Mouse (Mus musculus) liver (tissue): ENCODE data around the gene Prkcb.
"Not testable (repeated sequence)": the region's sequence is repeated elsewhere in the genome, so short reads cannot be mapped to it uniquely, and the experiment has no call there.

Source experiments
- DNase-seq: peaks from one replicate; pipeline ENCODE4 v3.0.0-alpha.2; 2020; ENCODE audit warnings: mixed read lengths

Gene Prkcb

DNA sequence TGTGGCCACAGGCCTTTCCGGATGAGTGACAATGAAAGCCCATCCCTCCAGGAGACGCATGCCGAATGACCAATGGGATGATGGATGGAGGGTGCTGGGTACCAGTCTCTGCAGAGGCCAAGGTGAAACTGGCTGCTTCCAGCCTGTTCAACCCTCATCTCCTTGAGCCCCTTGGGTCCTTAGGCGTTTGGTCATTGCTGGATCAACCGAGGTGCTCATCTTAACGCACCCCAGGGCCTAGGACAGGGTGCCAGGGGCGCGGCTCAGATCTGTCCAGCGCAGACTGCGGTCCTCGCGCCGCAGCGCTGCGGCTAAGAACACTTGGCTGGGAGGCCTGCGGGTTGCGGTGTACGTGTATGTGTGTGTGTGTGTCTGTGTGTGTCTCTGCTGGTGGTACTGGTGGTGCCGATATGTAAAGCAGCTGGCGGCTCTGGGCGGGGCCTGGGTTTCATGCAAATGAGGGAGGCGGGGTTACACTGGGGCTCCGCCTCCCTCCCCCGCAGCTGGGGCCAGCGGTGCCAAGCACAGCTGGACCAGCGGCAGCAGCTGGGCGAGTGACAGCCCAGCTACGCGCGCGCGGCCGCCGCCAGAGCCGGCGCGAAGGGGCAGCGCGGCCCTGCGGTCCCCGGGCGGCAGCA is at the start of gene Prkcb:
Gene Prkcb (plus strand): TSS at position 147 of the 638 bp plus-strand sequence.
- DNase-seq: peak; percentile 73

- no peak for DNase-seq
Observed at GRCm38 (mm10) chr7:122238939-122239338, 49.6 kb upstream of the Prkcb start.

DNA sequence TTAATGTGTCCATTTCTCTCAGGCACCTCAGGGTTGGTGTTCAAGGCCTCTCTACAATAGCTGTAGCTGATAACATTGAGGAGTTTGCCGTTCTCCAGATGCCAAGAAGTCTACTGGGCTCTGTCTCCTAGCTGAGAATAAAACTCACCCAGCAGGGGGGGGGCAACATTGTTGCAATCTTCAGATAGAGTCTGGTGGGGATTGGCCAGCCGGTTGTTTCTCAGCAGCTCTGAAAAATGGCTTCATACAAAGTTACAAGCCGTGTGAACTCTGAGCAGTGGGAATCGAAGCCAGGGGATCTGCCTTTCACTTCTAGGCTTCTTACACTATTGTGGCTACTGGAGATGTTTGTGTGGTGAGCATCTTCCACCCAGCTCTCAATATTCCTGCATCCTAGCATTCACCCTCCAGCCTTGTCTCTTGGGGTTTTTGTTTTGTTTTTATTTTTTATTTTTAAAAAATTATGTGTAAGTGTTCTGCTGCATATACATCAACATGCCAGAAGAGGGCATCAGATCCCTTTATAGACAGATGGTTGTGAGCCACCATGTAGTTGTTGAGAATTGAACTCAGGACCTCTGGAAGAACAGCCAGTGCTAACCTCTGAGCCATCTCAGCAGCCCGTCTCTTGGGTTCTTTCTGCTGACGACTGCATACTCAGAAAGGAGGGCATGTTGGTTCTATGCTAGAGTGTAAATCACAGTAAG is 48.0 kb upstream of the Prkcb start:
- DNase-seq: no peak

- no peak for DNase-seq
Observed at GRCm38 (mm10) chr7:122242260-122242659, 46.3 kb upstream of the Prkcb start.

DNA sequence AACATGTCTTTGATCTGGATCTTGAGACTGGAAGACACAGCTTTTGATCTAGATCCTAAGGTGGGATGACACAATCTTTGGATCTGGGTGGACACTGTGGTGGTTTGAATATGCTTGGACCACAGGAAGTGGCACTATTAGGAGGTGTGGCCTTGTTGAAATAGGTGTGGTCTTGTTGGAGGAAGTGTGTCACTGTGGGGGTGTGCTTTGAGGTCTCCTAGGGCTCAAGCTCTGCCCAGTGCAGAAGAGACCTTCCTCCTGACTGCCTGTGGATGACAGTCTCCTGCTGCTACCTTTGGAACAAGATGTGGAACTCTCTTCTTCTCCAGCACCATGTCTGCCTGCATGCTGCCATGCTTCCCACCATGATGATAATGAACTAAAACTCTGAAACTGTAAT is 45.8 kb upstream of the Prkcb start:
- not testable (repeated sequence) for DNase-seq

DNA sequence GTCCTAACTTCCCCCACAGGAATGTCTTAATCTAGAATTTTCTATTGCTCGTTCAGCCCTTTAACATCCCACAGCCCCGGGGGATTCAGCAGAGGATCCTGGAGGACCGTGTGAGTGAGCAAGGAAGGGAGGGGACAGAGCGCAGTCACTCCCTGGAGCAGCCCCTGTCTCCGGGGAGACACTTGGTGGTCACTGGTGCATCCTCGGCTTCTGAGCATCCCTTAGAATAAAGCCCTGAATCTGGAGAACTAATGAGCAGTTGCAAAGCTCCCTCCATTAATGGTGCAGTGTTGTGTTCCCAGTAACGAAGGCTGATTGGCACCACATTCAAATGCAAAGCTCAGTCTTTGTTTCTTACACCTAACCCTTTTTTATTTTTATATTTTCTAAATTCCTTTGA is 44.4 kb upstream of the Prkcb start:
- DNase-seq: no peak

DNA sequence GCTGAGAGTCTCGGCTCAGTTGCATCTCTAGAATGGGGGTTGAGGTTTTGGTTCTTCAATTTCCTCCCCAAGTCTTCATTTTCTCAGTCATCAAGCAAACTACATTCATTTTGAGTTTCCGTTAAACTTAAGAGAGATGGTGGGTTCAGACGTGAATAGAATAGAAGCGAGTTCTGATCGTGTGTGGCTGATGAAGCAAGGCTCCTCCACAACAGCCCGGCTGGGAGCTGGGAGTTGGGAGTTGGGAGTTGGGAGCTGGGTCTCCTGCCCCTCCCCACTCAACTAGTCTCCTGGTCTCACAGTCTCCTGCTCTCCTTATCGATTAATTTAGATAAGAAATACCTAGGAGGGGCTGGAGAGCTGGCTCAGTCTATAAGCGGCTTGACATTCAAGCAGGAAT is 44.0 kb upstream of the Prkcb start:
- DNase-seq: no peak

GRCm38 (mm10) chr7:122245976-122246375 is 42.6 kb upstream of the Prkcb start:
- no peak for DNase-seq

DNA sequence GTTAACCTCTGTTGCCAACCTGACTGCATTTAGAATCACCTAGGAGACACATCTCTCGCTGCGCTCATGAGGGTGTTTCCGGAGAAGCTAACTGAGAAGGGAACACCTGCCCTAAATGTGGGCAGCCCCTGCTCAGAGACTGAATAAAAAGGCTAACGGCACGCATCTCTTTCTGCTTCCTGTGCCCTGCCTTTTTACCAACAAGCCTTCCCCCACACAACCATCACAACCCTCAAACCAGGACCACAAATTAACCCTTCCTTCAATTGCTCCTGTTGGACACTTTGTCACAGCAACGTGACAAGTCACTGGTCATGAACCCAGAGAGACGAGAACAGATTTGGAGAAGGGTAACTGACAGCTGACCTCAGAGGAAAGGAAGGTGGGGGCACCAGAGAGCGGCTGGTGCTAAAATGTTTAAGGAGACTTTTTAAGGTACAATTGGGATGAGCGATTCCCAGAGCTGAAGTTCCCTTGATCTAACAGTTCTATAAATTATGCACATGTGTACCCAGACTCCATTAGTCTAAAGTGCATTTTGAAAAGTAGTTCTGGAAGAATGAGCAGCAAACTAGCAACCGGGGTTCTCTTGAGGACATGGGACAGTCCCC is 41.2 kb upstream of the Prkcb start:
- DNase-seq: no peak

DNA sequence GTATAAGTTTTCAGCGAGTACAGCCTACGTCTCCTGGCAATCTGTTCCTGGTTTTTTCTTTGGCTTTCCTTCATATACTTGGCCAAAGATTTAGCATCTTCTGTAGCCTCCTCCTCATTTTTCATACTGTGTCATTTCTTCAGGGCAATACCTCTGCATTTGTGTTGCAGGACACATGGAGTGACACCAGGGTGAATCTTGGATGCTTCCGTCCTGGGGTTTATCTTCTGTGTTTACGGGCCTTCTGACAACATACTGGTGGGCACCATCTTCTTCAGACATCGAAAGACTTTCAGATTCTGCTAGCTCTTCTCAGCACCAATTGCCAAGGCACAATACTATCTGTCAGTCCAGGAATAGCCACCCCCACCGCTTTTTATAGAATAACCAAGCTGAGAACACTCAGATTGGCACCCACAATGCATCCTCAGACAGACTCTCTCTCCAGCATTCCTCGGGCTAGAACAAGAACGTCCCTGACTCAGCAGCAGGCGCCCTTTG is 39.2 kb upstream of the Prkcb start:
- no peak for DNase-seq

DNA sequence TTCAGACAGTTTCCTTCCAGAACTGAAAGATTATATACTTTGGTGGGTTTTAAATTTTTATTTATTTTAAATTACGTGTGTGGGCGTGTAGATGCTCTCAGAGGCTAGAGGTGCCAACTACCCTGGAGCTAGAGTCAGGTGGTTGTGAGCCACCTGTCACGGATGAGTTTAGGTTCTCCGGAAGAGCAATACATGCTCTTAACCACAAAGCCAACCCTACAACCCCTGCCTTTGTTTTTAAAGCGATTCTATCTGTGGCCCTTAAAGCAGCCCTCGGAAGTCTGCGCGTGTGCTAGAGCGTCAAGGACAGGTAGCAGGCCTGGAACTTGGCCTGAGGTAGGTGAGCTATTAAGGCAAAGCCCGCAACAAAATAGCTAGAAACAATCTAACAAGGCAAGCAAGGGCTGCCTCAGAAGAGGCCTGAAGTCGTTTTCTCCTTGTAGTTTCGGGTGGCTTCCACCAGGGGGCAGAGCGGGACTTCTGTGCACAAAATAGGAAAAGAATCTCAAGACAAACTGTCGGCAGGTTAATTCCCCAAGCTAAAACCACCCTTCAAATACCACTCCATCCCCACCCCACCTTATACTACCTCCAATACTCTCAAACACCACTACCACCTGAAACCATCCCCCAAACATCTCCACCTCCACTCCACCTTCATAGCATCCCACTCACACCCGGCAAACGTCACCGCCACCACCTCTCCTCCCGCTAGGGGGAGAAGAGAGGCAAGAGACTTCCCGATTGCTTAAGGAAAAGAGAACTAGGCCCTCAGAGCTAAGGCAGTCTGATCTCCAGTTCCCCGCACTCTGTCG is 37.1 kb upstream of the Prkcb start:
- DNase-seq: peak; percentile 67

DNA sequence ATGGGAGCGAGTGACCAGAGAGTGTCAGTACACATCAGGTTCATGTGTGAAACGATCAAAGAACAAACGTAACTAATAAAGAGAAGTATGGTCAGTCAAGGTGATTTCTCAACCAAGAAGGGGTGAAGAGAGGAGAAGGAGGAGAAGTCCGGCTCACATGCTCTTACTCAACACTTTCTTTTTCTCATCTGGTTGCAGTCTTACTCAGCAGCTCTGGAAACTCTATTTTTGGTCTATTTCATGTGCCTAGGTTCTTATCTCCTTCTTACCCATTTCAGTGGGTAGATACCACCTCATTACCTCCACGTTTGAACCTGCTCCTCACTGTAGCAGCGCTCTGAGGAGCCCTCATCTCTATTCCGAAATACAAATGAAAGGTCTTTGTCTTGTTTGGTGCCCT is 31.8 kb upstream of the Prkcb start:
- no peak for DNase-seq

- DNase-seq: no peak
Observed at GRCm38 (mm10) chr7:122258521-122258920, 30.0 kb upstream of the Prkcb start.

- DNase-seq: no peak
Observed at GRCm38 (mm10) chr7:122260055-122260602, 28.4 kb upstream of the Prkcb start.

DNA sequence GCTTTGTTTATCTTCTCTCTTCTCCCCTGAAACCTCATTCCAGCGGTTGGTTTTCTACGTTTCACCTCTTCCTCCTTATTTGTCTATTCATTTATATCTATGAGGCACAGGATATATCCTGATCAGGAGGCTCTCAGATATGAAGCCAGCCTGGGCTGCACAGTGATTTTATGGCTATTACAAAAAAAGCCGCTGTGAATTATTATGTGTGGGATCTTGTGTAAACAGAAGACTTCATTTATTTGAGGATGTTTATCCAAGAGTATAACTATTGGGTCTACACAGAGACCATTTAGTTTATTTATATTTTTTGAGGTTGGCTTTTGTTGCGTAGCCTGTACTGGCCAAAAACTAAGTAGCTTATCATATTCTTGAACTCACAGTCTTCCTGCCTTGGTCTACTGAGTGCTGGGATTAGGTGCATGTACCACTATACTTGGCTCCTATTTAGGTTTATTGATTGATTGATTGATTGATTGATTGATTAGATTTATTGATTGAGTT is 19.5 kb upstream of the Prkcb start:
- no peak for DNase-seq

DNA sequence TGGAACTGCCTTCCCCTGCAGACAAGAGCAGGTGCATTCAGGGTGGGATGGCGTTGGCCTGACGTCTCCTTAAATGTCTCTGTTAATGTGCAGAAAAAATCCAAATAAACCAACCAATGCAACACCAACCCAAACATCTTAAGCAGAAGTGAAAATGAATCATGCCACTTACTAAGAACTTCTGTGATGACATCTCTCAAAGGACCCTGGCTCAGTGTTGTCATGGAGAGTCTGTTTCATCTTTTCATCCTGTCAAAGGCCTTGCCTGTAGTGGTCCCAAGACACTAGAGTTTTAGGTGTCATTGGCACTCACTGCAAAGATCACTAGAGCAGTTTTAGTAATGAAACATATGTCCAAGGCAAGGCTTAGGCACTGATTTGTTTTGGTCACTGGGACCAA is 16.2 kb upstream of the Prkcb start:
- no peak for DNase-seq

- no peak for DNase-seq
Observed at GRCm38 (mm10) chr7:122279580-122279979, 9.0 kb upstream of the Prkcb start.

GRCm38 (mm10) chr7:122280334-122280733 is 8.2 kb upstream of the Prkcb start:
- DNase-seq: no peak

DNA sequence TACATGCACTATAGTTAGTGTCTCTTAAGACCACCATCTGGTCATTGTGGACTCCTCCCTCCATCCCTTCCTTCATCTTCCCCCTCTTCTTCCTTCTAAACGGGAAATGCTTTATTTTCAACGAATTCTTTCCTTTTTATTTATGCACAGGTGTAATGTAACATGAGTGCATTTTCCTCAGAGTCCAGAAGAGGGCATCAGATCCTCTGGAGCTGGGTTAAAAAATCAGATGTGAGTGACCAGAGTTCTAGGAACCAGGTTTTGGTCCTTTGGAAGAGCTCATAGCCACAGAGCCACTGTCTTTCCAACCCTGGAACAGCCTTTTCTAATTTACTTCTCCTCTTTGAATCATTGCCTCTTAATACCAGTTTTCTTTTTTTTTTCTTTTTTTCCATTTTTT is 6.0 kb upstream of the Prkcb start:
- DNase-seq: no peak

- DNase-seq: no peak
Observed at GRCm38 (mm10) chr7:122287217-122287616, 1.3 kb upstream of the Prkcb start.

- DNase-seq: no peak
Observed at GRCm38 (mm10) chr7:122289243-122290111, 926 bp downstream of the Prkcb start.

DNA sequence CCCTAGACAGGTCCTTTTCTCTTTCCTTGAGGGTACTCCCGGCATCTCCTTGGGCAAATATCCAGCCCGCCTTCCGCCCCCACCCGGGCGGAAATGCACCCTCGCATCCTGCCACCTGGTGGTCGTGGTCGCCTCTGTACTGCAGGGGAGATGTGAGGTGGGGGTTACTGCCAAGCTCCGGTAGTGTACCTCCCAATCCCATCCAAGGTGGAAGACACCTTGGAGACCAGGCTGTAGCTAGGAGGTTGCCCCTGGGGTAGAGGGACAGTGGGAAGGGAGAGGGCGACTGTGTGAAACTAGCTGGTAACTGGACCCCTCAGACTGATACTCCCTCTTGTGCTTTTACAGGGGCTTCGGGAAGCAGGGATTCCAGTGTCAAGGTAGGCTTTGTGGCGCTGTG is 1.6 kb downstream of the Prkcb start:
- no peak for DNase-seq
